Mouse (Mus musculus) spleen, adult 2 months (tissue): ENCODE data around the gene Tacc3.

Experiments
- CTCF ChIP-seq: fragments of 200-500 bp; IDR thresholded peaks from 2 replicates; pipeline ENCODE4 v1.5.1; 2011; ENCODE audit warnings: mild to moderate bottlenecking, inconsistent platforms; ENCODE audit not compliant: insufficient read depth, insufficient read length, insufficient replicate concordance; ENCODE audit errors: extremely low read depth
- POLR2A ChIP-seq: fragments of 200-500 bp; IDR thresholded peaks from 2 replicates; pipeline ENCODE4 v1.6.1; 2011; ENCODE audit warnings: low read depth, low read length, inconsistent platforms

GRCm38 (mm10) chr5:33709037-33709436 is 51.1 kb downstream of the Tacc3 start:
- no peak for TF ChIP-seq CTCF
- TF ChIP-seq POLR2A = no peak
